Mouse (Mus musculus): Measurements from ENCODE around the gene Eci1. TPM values are rescaled to one million over a fixed set of nuclear protein-coding genes. Genes with fewer than 3 reads are reported as not detected.

The Eci1 gene
- polyA plus RNA-seq, 1 experiment from 2014 or later = 57.6 TPM

- no peak for ATAC-seq (ENCODE audit: low read depth)
- Histone ChIP-seq H3K36me3 (peaks cover 47% of the 10 kb centered on the region), H3K4me2 (peak overlapping the region; percentile 64; the same call in 1 of the 2 replicates), H3K4me1 (replicated peaks) (peaks cover 50% of the 10 kb centered on the region), H3K27me3 (no peaks in the 10 kb centered on the region), H3K9me3 (no peaks in the 10 kb centered on the region), H3K9ac (peak overlapping the region; percentile 83), H3K4me3 (peak overlapping the region; percentile 71), H3K27ac (replicated peaks) (no peak overlapping the region)
- WGBS = 94% methylated on average over 20 of the region's 20 CpGs
Measured at GRCm38 (mm10) chr17:24477053-24477984, 50.9 kb downstream of the Eci1 start.

- H3K27ac ChIP-seq (replicated peaks) = peak overlapping the region; percentile 98; the same call in 1 of the 2 replicates
- peak overlapping the region; percentile 64 for H3K4me2 ChIP-seq
- H3K9ac ChIP-seq = peak overlapping the region; percentile 83
- peaks cover 43% of the 10 kb centered on the region for H3K36me3 ChIP-seq
- H3K4me1 ChIP-seq (replicated peaks) = peaks cover 42% of the 10 kb centered on the region
- no peaks in the 10 kb centered on the region for H3K27me3 ChIP-seq
- ATAC-seq (ENCODE audit: low read depth) = peak; percentile 23; the same call in 1 of the 2 replicates
- 55% methylated on average over 11 of the region's 11 CpGs for WGBS
- no peaks in the 10 kb centered on the region for H3K9me3 ChIP-seq
- peak overlapping the region; percentile 71 for H3K4me3 ChIP-seq
Measured at GRCm38 (mm10) chr17:24477985-24478600, 51.7 kb downstream of the Eci1 start.

- Histone ChIP-seq H3K27ac (replicated peaks) (peak within 1 kb of the TSS; percentile 98), H3K9ac (peak within 1 kb of the TSS; percentile 83), H3K4me3 (peak within 1 kb of the TSS; percentile 71), H3K4me2 (peak within 1 kb of the TSS; percentile 64), H3K4me1 (replicated peaks) (peaks cover 35% of the 10 kb centered on the region), H3K36me3 (peaks cover 37% of the 10 kb centered on the region), H3K27me3 (no peaks in the 10 kb centered on the region), H3K9me3 (no peaks in the 10 kb centered on the region)
- under 1% methylated on average over 48 of the region's 48 CpGs for WGBS
- peak; percentile 90 for ATAC-seq (ENCODE audit: low read depth)
Measured at GRCm38 (mm10) chr17:24478663-24479380, 52.4 kb downstream of the Eci1 start, which contains the start of gene Mlst8. TSS of gene Mlst8 (minus strand) at chr17:24479078.

- H3K4me3 ChIP-seq = peak overlapping the region; percentile 71
- H3K27me3 ChIP-seq = no peaks in the 10 kb centered on the region
- peaks cover 31% of the 10 kb centered on the region for H3K36me3 ChIP-seq
- peaks cover 29% of the 10 kb centered on the region for H3K4me1 ChIP-seq (replicated peaks)
- 25% methylated on average over 1 of the region's 1 CpGs for WGBS
- no peak for ATAC-seq (ENCODE audit: low read depth)
- no peak overlapping the region for H3K27ac ChIP-seq (replicated peaks)
- no peaks in the 10 kb centered on the region for H3K9me3 ChIP-seq
- no peak overlapping the region for H3K9ac ChIP-seq
- H3K4me2 ChIP-seq = peak overlapping the region; percentile 64
Measured at GRCm38 (mm10) chr17:24479431-24479830, 53.0 kb downstream of the Eci1 start.

GRCm38 (mm10) chr17:24480201-24480826, 53.9 kb downstream of the Eci1 start:
- H3K4me3 ChIP-seq = no peak overlapping the region
- H3K9ac ChIP-seq = no peak overlapping the region
- ATAC-seq (ENCODE audit: low read depth) = no peak
- 52% methylated on average over 3 of the region's 3 CpGs for WGBS
- H3K27me3 ChIP-seq = no peaks in the 10 kb centered on the region
- peaks cover 24% of the 10 kb centered on the region for H3K4me1 ChIP-seq (replicated peaks)
- no peak overlapping the region for H3K4me2 ChIP-seq
- no peaks in the 10 kb centered on the region for H3K9me3 ChIP-seq
- H3K36me3 ChIP-seq = peaks cover 22% of the 10 kb centered on the region
- H3K27ac ChIP-seq (replicated peaks) = no peak overlapping the region

GRCm38 (mm10) chr17:24481027-24481815, 54.8 kb downstream of the Eci1 start:
- Histone ChIP-seq H3K27me3 (no peaks in the 10 kb centered on the region), H3K9ac (no peak overlapping the region), H3K36me3 (peaks cover 13% of the 10 kb centered on the region), H3K27ac (replicated peaks) (no peak overlapping the region), H3K4me2 (no peak overlapping the region), H3K4me3 (no peak overlapping the region), H3K4me1 (replicated peaks) (peaks cover 30% of the 10 kb centered on the region), H3K9me3 (no peaks in the 10 kb centered on the region)
- WGBS = 96% methylated on average over 20 of the region's 20 CpGs
- no peak for ATAC-seq (ENCODE audit: low read depth)

GRCm38 (mm10) chr17:24483495-24483894, 57.1 kb downstream of the Eci1 start:
- H3K36me3 ChIP-seq = no peaks in the 10 kb centered on the region
- H3K27ac ChIP-seq (replicated peaks) = no peak overlapping the region
- WGBS = 65% methylated on average over 3 of the region's 3 CpGs
- no peak overlapping the region for H3K4me3 ChIP-seq
- no peak overlapping the region for H3K9ac ChIP-seq
- H3K9me3 ChIP-seq = no peaks in the 10 kb centered on the region
- ATAC-seq (ENCODE audit: low read depth) = no peak
- peaks cover 27% of the 10 kb centered on the region for H3K4me1 ChIP-seq (replicated peaks)
- no peaks in the 10 kb centered on the region for H3K27me3 ChIP-seq
- no peak overlapping the region for H3K4me2 ChIP-seq

- no peaks in the 10 kb centered on the region for H3K36me3 ChIP-seq
- no peaks in the 10 kb centered on the region for H3K27me3 ChIP-seq
- no peak for ATAC-seq (ENCODE audit: low read depth)
- H3K9ac ChIP-seq = peak overlapping the region; percentile 51
- H3K9me3 ChIP-seq = no peaks in the 10 kb centered on the region
- peak overlapping the region; percentile 21 for H3K4me2 ChIP-seq
- peak overlapping the region; percentile 52 for H3K27ac ChIP-seq (replicated peaks)
- WGBS = 42% methylated on average over 11 of the region's 11 CpGs
- H3K4me1 ChIP-seq (replicated peaks) = peaks cover 33% of the 10 kb centered on the region
- no peak overlapping the region for H3K4me3 ChIP-seq
Measured at GRCm38 (mm10) chr17:24485090-24485860, 58.8 kb downstream of the Eci1 start.

- peak; percentile 46 for ATAC-seq (ENCODE audit: low read depth)
Measured at GRCm38 (mm10) chr17:24488186-24488661, 61.8 kb downstream of the Eci1 start, which contains the start of gene Caskin1. TSS of gene Caskin1 (plus strand) at chr17:24488601.

GRCm38 (mm10) chr17:24488662-24489264, 62.3 kb downstream of the Eci1 start:
- ATAC-seq (ENCODE audit: low read depth) = peak; percentile 79
- H3K9me3 ChIP-seq = no peaks in the 10 kb centered on the region
- no peaks in the 10 kb centered on the region for H3K27me3 ChIP-seq
- peak overlapping the region; percentile 78 for H3K4me3 ChIP-seq
- H3K9ac ChIP-seq = peak overlapping the region; percentile 97
- peak overlapping the region; percentile 98 for H3K27ac ChIP-seq (replicated peaks)
- H3K4me1 ChIP-seq (replicated peaks) = peaks cover 44% of the 10 kb centered on the region
- H3K36me3 ChIP-seq = no peaks in the 10 kb centered on the region
- H3K4me2 ChIP-seq = peak overlapping the region; percentile 85
- WGBS = under 1% methylated on average over 68 of the region's 81 CpGs

More at GRCm38 (mm10) chr17:24488186-24488661, 61.8 kb downstream of the Eci1 start, which contains the start of gene Caskin1:
- Histone ChIP-seq H3K4me2 (peak within 1 kb of the TSS; percentile 85), H3K27me3 (no peaks in the 10 kb centered on the region), H3K9me3 (no peaks in the 10 kb centered on the region), H3K36me3 (no peaks in the 10 kb centered on the region), H3K27ac (replicated peaks) (peak within 1 kb of the TSS; percentile 98), H3K9ac (peak within 1 kb of the TSS; percentile 97), H3K4me3 (peak within 1 kb of the TSS; percentile 78), H3K4me1 (replicated peaks) (peaks cover 44% of the 10 kb centered on the region)
- whole genome bisulfite sequencing = under 1% methylated on average over 43 of the region's 45 CpGs

Data from neural tube, embryonic 13.5 days (tissue).